Mouse (Mus musculus) adrenal gland, adult 18-20 months (tissue): ENCODE measurements around the gene Tyrobp. TPM values are rescaled to one million over a fixed set of nuclear protein-coding genes. Genes with fewer than 3 reads are reported as not detected.
A peak's percentile ranks its signal among the peaks of the same experiment; 100 is the strongest.

Experiments
- DNase-seq, 2 experiments: peaks; one replicate each; pipeline ENCODE4 v3.0.0; 2021 to 2022; ENCODE audit warnings: low spot score in 2 of 2
- long read RNA-seq, 2 experiments: library from polyadenylated mRNA; stranded (forward); transcript quantifications; one replicate each; pipeline ENCODE4 v2.0.0; 2021
- total RNA-seq, 2 experiments: library from RNA; stranded (reverse); gene quantifications; 1 replicate in 1 of 2; 2 replicates in 1 of 2; pipeline ENCODE4 v1.2.3; 2021

Tyrobp gene
- total RNA-seq = 10 to 100 TPM; 34.7 to 68.5 TPM
- long read RNA-seq, experiment 1, partial matches to known transcripts = 0 of 4 reads
- long read RNA-seq, experiment 1, other reads (novel, unspliced or antisense) = 0 of 4 reads
- long read RNA-seq, experiment 2, transcript Tyrobp-202 (5 exons, 597 nt) = major isoform, 7 of 8 reads
- long read RNA-seq, experiment 2, partial matches to known transcripts = 0 of 8 reads
- long read RNA-seq, experiment 2, other reads (novel, unspliced or antisense) = 1 of 8 reads

GRCm38 (mm10) chr7:30413596-30413995 lies at the start of gene Tyrobp:
Tyrobp (plus strand) TSS chr7:30413760.
- DNase-seq = no peak

DNA sequence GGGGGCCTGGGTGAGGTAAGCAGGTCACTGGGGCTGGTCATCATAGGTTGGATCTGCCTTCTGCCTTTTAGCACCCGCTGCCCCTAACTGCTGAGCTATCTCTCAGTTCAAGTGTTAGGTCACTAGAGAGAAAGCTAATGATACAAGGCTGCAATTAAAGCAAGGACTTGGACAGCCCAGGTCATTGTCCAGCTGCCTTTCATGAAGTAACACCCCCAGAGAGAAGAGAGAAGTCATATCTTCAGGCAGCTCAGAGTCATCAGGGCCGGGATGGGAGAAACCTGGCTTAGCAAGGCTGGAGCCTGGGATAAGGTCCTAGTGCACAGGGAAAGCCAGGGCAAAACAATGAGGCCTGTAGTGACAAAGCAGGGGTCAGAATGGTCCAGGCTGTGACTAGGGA lies 46.1 kb upstream of the Tyrobp start:
- DNase-seq = no peak

GRCm38 (mm10) chr7:30373501-30373962 lies 40.0 kb upstream of the Tyrobp start:
- DNase-seq = peak; percentile 79 to 80

GRCm38 (mm10) chr7:30380061-30380460 lies 33.5 kb upstream of the Tyrobp start:
- DNase-seq = no peak

- DNase-seq = no peak
Observed at GRCm38 (mm10) chr7:30384106-30384505, 29.5 kb upstream of the Tyrobp start.

- no peak for DNase-seq
Observed at GRCm38 (mm10) chr7:30392746-30393520, 20.6 kb upstream of the Tyrobp start.

DNA sequence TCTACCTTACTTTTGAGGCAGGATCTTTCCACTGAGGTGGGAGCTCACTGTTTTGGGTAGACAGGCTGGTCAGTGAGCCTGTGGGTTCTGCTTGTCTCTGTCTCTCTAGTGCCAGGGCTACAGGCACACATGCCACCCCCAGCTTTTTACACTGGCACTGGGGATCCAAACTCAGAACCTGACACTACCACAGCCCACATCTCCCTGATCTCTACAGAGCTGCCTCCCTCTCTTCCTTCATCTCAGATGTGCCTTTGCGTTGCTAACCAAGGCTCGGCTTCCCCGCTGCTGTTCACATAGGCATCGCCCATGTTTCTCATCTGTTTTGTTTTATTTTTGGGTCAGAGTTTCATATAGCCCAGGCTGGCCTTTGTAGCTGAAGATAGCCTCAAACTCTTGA lies 19.9 kb upstream of the Tyrobp start:
- no peak for DNase-seq

GRCm38 (mm10) chr7:30394379-30394778 lies 19.2 kb upstream of the Tyrobp start:
- DNase-seq = no peak

DNA sequence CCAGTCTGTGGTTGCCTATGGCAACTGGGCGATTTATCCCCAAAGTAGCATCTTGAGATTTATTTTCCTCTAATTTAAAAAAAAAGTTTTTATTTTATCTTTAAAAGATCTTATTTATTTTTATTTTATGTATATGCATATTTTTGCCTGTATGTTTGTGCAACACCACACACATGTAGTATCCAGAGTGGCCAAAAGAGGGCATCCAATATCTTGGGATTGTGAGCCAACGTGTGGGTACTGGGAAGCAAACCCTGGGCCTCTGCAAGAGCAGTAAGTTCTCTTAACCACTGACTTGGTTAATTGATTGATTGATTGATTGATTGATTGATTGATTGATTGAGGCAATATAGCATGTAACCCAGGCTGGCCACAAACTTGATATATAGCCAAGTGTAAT lies 18.7 kb upstream of the Tyrobp start:
- no peak for DNase-seq

DNA sequence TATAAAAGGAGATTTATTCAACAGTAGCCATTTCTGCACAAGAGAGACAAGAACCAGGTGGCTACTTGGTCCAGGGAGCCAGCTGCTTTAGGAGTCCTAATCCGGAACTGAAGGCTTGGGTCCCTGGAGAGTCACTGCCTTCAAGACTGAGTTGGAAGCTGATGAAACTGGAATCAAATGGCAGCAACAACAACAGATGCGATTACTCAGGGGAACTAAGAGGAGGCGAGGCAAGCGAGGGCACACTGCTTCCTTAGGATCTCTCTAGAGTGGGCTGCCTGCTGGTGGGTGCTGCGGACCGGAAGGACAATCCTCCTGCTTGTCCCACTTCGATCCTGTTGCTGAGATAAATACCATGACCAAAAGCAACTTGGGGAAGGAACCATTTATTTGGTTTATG lies 13.9 kb upstream of the Tyrobp start:
- DNase-seq = no peak

DNA sequence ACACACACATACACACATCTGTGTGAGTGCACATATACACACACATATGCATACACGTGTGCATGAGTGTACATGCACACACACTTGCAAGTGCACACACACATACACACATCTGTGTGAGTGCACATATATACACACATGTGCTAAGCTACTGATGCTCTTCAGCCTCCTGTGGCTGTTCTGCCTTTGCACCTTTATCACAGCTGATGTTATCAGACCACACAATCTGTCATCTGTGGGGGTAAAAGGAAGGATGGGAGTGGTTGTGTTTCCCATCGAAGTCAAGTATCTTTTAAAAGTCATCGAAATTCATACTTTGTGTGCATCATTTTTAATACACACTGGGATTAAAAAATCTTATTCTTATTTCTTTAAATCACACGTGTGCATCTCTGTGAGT lies 11.2 kb upstream of the Tyrobp start:
- no peak for DNase-seq

GRCm38 (mm10) chr7:30408639-30409038 lies 4.9 kb upstream of the Tyrobp start:
- no peak for DNase-seq

DNA sequence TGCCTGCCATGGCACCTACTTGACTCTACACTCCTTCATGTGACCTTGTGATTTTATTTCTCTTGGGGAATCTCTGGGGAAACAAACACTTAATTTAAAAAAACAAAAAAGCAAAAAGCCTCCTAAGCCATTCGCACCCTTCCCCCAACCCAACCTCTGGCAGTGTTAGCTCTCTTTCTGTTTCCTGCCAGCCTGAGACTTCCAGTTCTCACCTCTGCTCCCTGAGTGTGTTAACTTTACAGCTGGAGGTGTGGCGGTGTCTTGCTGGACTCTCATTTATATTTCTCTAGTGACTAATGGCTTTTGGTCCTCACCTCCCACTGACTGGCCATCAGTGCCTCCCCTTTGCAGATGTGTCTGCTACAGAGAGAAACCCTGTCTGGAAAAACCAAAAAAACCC lies 3.8 kb upstream of the Tyrobp start:
- DNase-seq = no peak

- DNase-seq = no peak
Observed at GRCm38 (mm10) chr7:30411023-30411422, 2.5 kb upstream of the Tyrobp start.

GRCm38 (mm10) chr7:30412735-30413147 lies 819 bp upstream of the Tyrobp start:
- no peak for DNase-seq

- no peak for DNase-seq
Observed at GRCm38 (mm10) chr7:30417856-30418255, 4.3 kb downstream of the Tyrobp start.

DNA sequence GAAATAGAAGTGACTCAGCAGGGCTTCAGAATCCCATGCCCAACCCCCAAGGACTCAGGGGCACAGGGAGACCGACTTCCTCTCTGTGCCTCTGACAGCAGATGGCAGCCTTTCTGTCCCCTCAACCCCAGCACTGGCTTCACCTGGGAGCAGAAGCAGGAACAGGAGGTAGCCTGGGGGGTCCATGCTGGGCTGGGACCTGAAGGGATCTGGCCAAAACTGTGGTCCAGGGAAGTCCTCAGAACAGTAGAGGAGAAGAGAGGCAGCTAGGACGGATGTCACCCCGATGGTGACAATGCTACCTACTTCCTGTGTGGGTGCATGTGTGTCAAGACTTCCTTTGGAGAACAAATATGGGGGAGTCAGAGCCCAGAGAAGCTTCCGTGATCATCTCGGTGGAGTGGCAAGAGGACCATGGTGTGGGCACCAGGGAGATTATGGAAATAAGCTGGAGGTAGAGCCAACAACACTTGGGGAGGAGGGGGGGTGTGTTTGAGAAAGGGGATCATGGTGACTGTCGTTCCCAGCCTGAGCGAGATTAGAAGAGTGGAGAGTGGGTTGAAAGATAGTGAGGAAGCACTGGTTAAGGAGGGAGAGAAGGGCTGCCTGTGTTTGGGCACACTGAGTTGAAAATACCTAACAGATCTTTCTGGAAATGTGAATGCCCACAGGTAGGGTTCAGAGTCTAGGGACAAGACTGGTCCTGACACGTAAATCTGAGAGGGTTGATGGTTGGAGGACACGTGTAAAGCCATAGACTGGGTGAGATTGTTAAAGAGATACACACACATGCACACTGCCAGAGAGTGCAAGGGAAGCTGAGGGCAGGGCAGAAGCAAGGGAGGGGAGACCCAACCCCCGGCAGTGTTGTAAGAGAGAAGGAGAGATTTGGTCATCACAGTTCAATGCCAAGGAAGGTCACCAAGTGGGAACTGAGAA lies 6.3 kb downstream of the Tyrobp start, which contains the start of gene Hcst:
TSS of gene Hcst (minus strand) at position 294 of the 939 bp plus-strand sequence.
- DNase-seq = no peak

GRCm38 (mm10) chr7:30420673-30421072 lies 7.1 kb downstream of the Tyrobp start:
- DNase-seq = no peak

- peak; percentile 73 to 77 for DNase-seq
Observed at GRCm38 (mm10) chr7:30421175-30421889, 7.8 kb downstream of the Tyrobp start, which contains the start of gene Nfkbid. Nfkbid (plus strand) TSS chr7:30421732.

DNA sequence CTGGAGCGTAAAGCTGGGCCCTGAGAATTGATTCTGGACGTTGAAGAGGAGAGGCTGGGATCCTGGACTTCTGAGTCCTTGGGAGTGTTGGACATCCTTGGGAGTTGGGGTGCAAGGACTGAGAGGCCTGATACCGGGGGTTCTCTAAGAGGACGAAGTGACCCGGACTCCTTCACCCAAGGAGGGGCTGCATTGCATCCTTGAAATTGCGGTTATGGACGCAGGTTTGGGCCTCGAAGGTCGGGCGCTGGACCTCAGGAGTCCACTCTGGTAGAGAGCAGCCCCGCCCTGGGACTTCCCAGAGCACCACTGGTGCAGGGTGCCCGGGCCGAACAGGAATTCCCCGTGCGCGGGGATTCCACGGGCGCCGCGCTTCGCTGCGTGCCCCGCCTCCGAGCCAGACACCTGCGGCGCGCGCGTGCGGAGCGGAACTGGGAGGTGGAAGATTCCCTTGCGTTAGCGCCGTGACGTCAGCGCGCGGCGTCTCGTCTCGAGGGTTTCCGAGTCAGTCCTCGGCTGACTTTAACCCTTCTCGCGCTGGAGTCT lies 8.4 kb downstream of the Tyrobp start:
- DNase-seq = peak; percentile 83 to 84
